Mouse (Mus musculus) forebrain, embryonic 13.5 days (tissue): ENCODE results near the gene Cldn34d. TPM values are rescaled to one million over a fixed set of nuclear protein-coding genes. Genes with fewer than 3 reads are reported as not detected.
A peak's percentile ranks its signal among the peaks of the same experiment; 100 is the strongest.

Experiments
- ATAC-seq: fragments of 200-750 bp; cut with Nextera tagmentation; 2 replicates; pipeline ENCODE4 v1.8.0; 2017
- H3K27ac ChIP-seq: fragments of 300-500 bp; sonication (generic); 2 replicates; pipeline ENCODE4 v1.5.1; 2015; ENCODE audit warnings: inconsistent platforms, mild to moderate bottlenecking, moderate library complexity
- H3K27me3 ChIP-seq: fragments of 300-500 bp; sonication (generic); 2 replicates; pipeline ENCODE4 v1.6.1; 2015; ENCODE audit warnings: mild to moderate bottlenecking, inconsistent platforms
- H3K36me3 ChIP-seq: fragments of 300-500 bp; sonication (generic); 2 replicates; pipeline ENCODE4 v1.6.1; 2015; ENCODE audit warnings: mild to moderate bottlenecking, inconsistent platforms; ENCODE audit not compliant: poor library complexity, severe bottlenecking
- H3K4me1 ChIP-seq: fragments of 300-500 bp; sonication (generic); 2 replicates; pipeline ENCODE4 v1.6.1; 2015; ENCODE audit warnings: inconsistent platforms
- H3K4me2 ChIP-seq: fragments of 300-500 bp; sonication (generic); 2 replicates; pipeline ENCODE4 v1.6.1; 2015; ENCODE audit warnings: inconsistent platforms, mild to moderate bottlenecking, moderate library complexity
- H3K4me3 ChIP-seq: fragments of 300-500 bp; sonication (generic); 2 replicates; pipeline ENCODE4 v1.5.1; 2015; ENCODE audit warnings: mild to moderate bottlenecking, inconsistent platforms
- H3K9ac ChIP-seq: fragments of 300-500 bp; sonication (generic); 2 replicates; pipeline ENCODE4 v1.6.1; 2015; ENCODE audit warnings: mild to moderate bottlenecking, inconsistent platforms
- H3K9me3 ChIP-seq: fragments of 300-500 bp; sonication (generic); replicated peaks from 2 replicates; pipeline ENCODE4 v1.6.1; 2016; ENCODE audit warnings: inconsistent platforms
- WGBS: fragments of 180-500 bp; shearing (Covaris S2); methylation state at CpG from one replicate; pipeline ENCODE4 v1.1.7; 2015; 5-methylcytosine and 5-hydroxymethylcytosine counted together
- polyA plus RNA-seq: library from polyadenylated mRNA; unstranded; fragments of >200 nt; fragmentation: Nextera tagmentation; extraction: Ambion mirVana; gene quantifications from 2 replicates; pipeline ENCODE4 v1.2.1, GENCODE M21; 2015

Cldn34d gene
- not detected in 2 replicates for polyA plus RNA-seq

DNA sequence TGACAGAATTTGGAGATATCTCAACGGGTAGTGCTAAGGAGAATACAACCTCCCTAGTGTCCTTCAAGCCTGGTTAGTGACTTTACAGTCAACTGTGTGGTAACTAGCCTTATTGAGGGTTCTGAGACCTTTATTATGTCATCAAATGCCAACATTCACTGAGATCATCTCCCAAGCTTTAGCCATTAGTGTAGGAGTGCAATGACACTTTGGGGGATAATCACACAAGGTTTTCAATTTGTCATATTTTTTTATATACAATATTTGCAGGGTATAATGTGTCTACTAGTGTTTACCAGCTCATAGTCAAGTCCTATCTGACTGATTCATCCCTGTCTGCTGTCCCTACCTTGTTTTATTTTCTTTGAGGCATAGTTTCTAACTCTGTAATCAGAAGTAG is at the start of gene Cldn34d:
TSS of gene Cldn34d (minus strand) at position 101 of the 400 bp plus-strand sequence.
- no peaks in the 10 kb centered on the region for H3K27me3 ChIP-seq
- H3K4me2 ChIP-seq: no peak within 1 kb of the TSS
- no peak for ATAC-seq
- H3K4me3 ChIP-seq: no peak within 1 kb of the TSS
- H3K27ac ChIP-seq: no peak within 1 kb of the TSS
- no peak within 1 kb of the TSS for H3K9ac ChIP-seq
- 80% methylated on average over 1 of the region's 1 CpGs for WGBS
- H3K4me1 ChIP-seq: no peaks in the 10 kb centered on the region
- peaks cover 5% of the 10 kb centered on the region for H3K9me3 ChIP-seq
- H3K36me3 ChIP-seq: no peaks in the 10 kb centered on the region

DNA sequence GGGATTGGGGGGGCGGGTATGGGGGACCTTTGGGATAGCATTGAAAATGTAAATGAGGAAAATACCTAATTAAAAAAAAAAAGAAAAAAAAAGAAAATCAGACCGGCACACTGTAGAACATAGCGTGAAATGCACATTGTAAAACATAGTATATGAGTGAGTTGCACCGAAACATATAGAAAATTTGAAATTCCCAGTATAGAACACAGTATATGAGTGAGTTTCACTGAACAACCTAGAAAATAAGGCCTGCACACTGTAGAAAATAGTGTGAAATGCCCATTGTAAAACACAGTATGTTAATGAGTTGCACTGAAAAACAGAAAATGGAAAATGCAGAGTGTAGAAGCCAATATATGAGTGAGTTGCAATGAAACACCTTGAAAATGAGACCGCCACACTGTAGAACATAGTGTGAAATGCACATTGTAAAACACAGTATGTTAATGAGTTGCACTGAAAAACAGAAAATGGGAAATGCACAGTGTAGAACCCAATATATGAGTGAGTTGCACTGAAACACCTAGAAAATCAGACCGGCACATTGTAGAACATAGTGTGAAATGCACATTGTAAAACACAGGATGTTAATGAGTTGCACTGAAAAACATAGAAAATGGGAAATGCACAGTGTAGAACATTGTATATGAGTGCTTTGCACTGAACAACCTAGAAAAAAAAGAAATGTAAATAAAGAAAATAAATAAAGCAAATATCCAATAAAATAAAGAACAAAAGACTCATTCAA is 4.1 kb downstream of the Cldn34d start:
- Histone ChIP-seq H3K4me2 (no peak overlapping the region), H3K27ac (no peak overlapping the region), H3K4me1 (no peaks in the 10 kb centered on the region), H3K9me3 (peaks cover 5% of the 10 kb centered on the region), H3K27me3 (no peaks in the 10 kb centered on the region), H3K9ac (no peak overlapping the region), H3K36me3 (no peaks in the 10 kb centered on the region), H3K4me3 (no peak overlapping the region)
- WGBS: 49% methylated on average over 6 of the region's 6 CpGs
- peak; percentile 100 for ATAC-seq

Other genes starting within 250 kb of the Cldn34d start
- not detected in 2 replicates for gene Cldn34b4, start 209.6 kb downstream of the Cldn34d start, polyA plus RNA-seq